Mouse (Mus musculus) neural tube, embryonic 11.5 days (tissue): ENCODE measurements around the gene Bloc1s4. TPM values are rescaled to one million over a fixed set of nuclear protein-coding genes. Genes with fewer than 3 reads are reported as not detected.

Source experiments
- ATAC-seq: fragments of 200-750 bp; cut with Nextera tagmentation; 2 replicates; pipeline ENCODE4 v1.8.0; 2017; ENCODE audit warnings: moderate number of reproducible peaks, mild to moderate bottlenecking, moderate TSS enrichment, moderate library complexity; ENCODE audit not compliant: insufficient read depth, low FRiP score, low TSS enrichment
- DNase-seq: peaks from one replicate; pipeline ENCODE4 v3.0.0-alpha.2; 2015; ENCODE audit warnings: low spot score
- H3K27ac ChIP-seq: fragments of 300-500 bp; sonication (generic); 2 replicates; pipeline ENCODE4 v1.5.1; 2014; ENCODE audit warnings: low read depth, mild to moderate bottlenecking, low read length
- H3K27me3 ChIP-seq: fragments of 300-500 bp; sonication (generic); 2 replicates; pipeline ENCODE4 v1.6.1; 2014; ENCODE audit warnings: mild to moderate bottlenecking, low read length, mixed read lengths; ENCODE audit not compliant: control insufficient read depth, insufficient read depth
- H3K36me3 ChIP-seq: fragments of 300-500 bp; sonication (generic); 2 replicates; pipeline ENCODE4 v1.6.1; 2014; ENCODE audit warnings: mild to moderate bottlenecking, low read length, moderate library complexity, mixed read lengths; ENCODE audit not compliant: control insufficient read depth, insufficient read depth
- H3K4me1 ChIP-seq: fragments of 300-500 bp; sonication (generic); 2 replicates; pipeline ENCODE4 v1.6.1; 2014; ENCODE audit warnings: low read length, mixed read lengths; ENCODE audit not compliant: control insufficient read depth, insufficient read depth
- H3K4me2 ChIP-seq: fragments of 300-500 bp; sonication (generic); 2 replicates; pipeline ENCODE4 v1.6.1; 2014; ENCODE audit warnings: low read depth, mild to moderate bottlenecking, moderate library complexity
- H3K4me3 ChIP-seq: fragments of 300-500 bp; sonication (generic); 2 replicates; pipeline ENCODE4 v1.5.1; 2014; ENCODE audit warnings: low read depth, low read length
- H3K9ac ChIP-seq: fragments of 300-500 bp; sonication (generic); 2 replicates; pipeline ENCODE4 v1.6.1; 2014; ENCODE audit warnings: mild to moderate bottlenecking, low read length
- H3K9me3 ChIP-seq: fragments of 300-500 bp; sonication (generic); 2 replicates; pipeline ENCODE4 v1.6.1; 2016; ENCODE audit warnings: low read length; ENCODE audit not compliant: control insufficient read depth
- WGBS: fragments of 180-500 bp; shearing (Covaris S2); extraction: QIAGEN DNeasy Blood & Tissue Kit; methylation state at CpG from one replicate; pipeline ENCODE4 v1.1.7; 2014; 5-methylcytosine and 5-hydroxymethylcytosine counted together
- polyA plus RNA-seq: library from polyadenylated mRNA; unstranded; fragments of >200 nt; fragmentation: Nextera tagmentation; extraction: Ambion mirVana; gene quantifications from 2 replicates; pipeline ENCODE4 v1.2.1, GENCODE M21; 2014

Gene Bloc1s4
- polyA plus RNA-seq, 1 experiment from 2014 or later: 27.0 TPM

GRCm38 (mm10) chr5:36735106-36735505, 13.3 kb downstream of the Bloc1s4 start:
- 84% methylated on average over 6 of the region's 6 CpGs for WGBS
- ATAC-seq (no peak), DNase-seq (no peak)
- no peaks in the 10 kb centered on the region for H3K4me1 ChIP-seq
- H3K27ac ChIP-seq: no peak overlapping the region
- no peak overlapping the region for H3K9ac ChIP-seq
- no peaks in the 10 kb centered on the region for H3K9me3 ChIP-seq
- no peak overlapping the region for H3K4me3 ChIP-seq
- H3K36me3 ChIP-seq: no peaks in the 10 kb centered on the region
- H3K4me2 ChIP-seq: no peak overlapping the region
- H3K27me3 ChIP-seq: no peaks in the 10 kb centered on the region

- Histone ChIP-seq H3K4me1 (no peaks in the 10 kb centered on the region), H3K9me3 (no peaks in the 10 kb centered on the region), H3K27me3 (no peaks in the 10 kb centered on the region), H3K27ac (no peak overlapping the region), H3K4me3 (no peak overlapping the region), H3K9ac (no peak overlapping the region), H3K36me3 (no peaks in the 10 kb centered on the region), H3K4me2 (no peak overlapping the region)
- 71% methylated on average over 3 of the region's 3 CpGs for WGBS
- DNase-seq (no peak), ATAC-seq (no peak)
Observed at GRCm38 (mm10) chr5:36733405-36733804, 15.0 kb downstream of the Bloc1s4 start.

GRCm38 (mm10) chr5:36731901-36732652, 16.4 kb downstream of the Bloc1s4 start:
- Histone ChIP-seq H3K9me3 (no peaks in the 10 kb centered on the region), H3K27ac (no peak overlapping the region), H3K36me3 (no peaks in the 10 kb centered on the region), H3K4me3 (no peak overlapping the region), H3K4me1 (no peaks in the 10 kb centered on the region), H3K9ac (no peak overlapping the region), H3K4me2 (no peak overlapping the region), H3K27me3 (no peaks in the 10 kb centered on the region)
- ATAC-seq (no peak), DNase-seq (no peak)
- 76% methylated on average over 7 of the region's 7 CpGs for WGBS

GRCm38 (mm10) chr5:36730689-36731088, 17.8 kb downstream of the Bloc1s4 start:
- Histone ChIP-seq H3K9me3 (no peaks in the 10 kb centered on the region), H3K4me3 (no peak overlapping the region), H3K27ac (no peak overlapping the region), H3K4me2 (no peak overlapping the region), H3K4me1 (no peaks in the 10 kb centered on the region), H3K27me3 (no peaks in the 10 kb centered on the region), H3K9ac (no peak overlapping the region), H3K36me3 (no peaks in the 10 kb centered on the region)
- ATAC-seq (no peak), DNase-seq (no peak)
- 74% methylated on average over 3 of the region's 3 CpGs for WGBS

- WGBS: 96% methylated on average over 2 of the region's 2 CpGs
- Histone ChIP-seq H3K36me3 (no peaks in the 10 kb centered on the region), H3K4me1 (no peaks in the 10 kb centered on the region), H3K9ac (no peak overlapping the region), H3K4me2 (no peak overlapping the region), H3K4me3 (no peak overlapping the region), H3K9me3 (no peaks in the 10 kb centered on the region), H3K27ac (no peak overlapping the region), H3K27me3 (no peaks in the 10 kb centered on the region)
- no peak for ATAC-seq
- no peak for DNase-seq
Observed at GRCm38 (mm10) chr5:36729923-36730322, 18.5 kb downstream of the Bloc1s4 start.

- Histone ChIP-seq H3K9ac (no peak overlapping the region), H3K9me3 (no peaks in the 10 kb centered on the region), H3K27me3 (no peaks in the 10 kb centered on the region), H3K27ac (no peak overlapping the region), H3K4me3 (no peak overlapping the region), H3K4me2 (no peak overlapping the region), H3K36me3 (no peaks in the 10 kb centered on the region), H3K4me1 (no peaks in the 10 kb centered on the region)
- 70% methylated on average over 4 of the region's 4 CpGs for WGBS
- ATAC-seq: no peak
- no peak for DNase-seq
Observed at GRCm38 (mm10) chr5:36729086-36729473, 19.4 kb downstream of the Bloc1s4 start.

- no peak overlapping the region for H3K4me3 ChIP-seq
- no peak overlapping the region for H3K27ac ChIP-seq
- no peak overlapping the region for H3K4me2 ChIP-seq
- H3K27me3 ChIP-seq: no peaks in the 10 kb centered on the region
- H3K9ac ChIP-seq: no peak overlapping the region
- DNase-seq: no peak
- no peaks in the 10 kb centered on the region for H3K4me1 ChIP-seq
- WGBS: 78% methylated on average over 8 of the region's 8 CpGs
- H3K9me3 ChIP-seq: no peaks in the 10 kb centered on the region
- no peak for ATAC-seq
- no peaks in the 10 kb centered on the region for H3K36me3 ChIP-seq
Observed at GRCm38 (mm10) chr5:36728403-36729085, 19.9 kb downstream of the Bloc1s4 start.

- Histone ChIP-seq H3K4me2 (no peak overlapping the region), H3K4me3 (no peak overlapping the region), H3K27ac (no peak overlapping the region), H3K4me1 (no peaks in the 10 kb centered on the region), H3K9me3 (no peaks in the 10 kb centered on the region), H3K36me3 (no peaks in the 10 kb centered on the region), H3K9ac (no peak overlapping the region), H3K27me3 (no peaks in the 10 kb centered on the region)
- 79% methylated on average over 7 of the region's 7 CpGs for WGBS
- ATAC-seq (no peak), DNase-seq (no peak)
Observed at GRCm38 (mm10) chr5:36727776-36728175, 20.7 kb downstream of the Bloc1s4 start.

GRCm38 (mm10) chr5:36727136-36727535, 21.3 kb downstream of the Bloc1s4 start:
- Histone ChIP-seq H3K27me3 (no peaks in the 10 kb centered on the region), H3K27ac (no peak overlapping the region), H3K4me2 (no peak overlapping the region), H3K9ac (no peak overlapping the region), H3K4me1 (no peaks in the 10 kb centered on the region), H3K36me3 (no peaks in the 10 kb centered on the region), H3K4me3 (no peak overlapping the region), H3K9me3 (no peaks in the 10 kb centered on the region)
- ATAC-seq (no peak), DNase-seq (no peak)
- 56% methylated on average over 2 of the region's 2 CpGs for WGBS
